Mouse (Mus musculus): ENCODE measurements at regions not wholly inside any gene's neighbourhood (a gene's known extent, or its start where the extent isn't known, plus 50 kb on each side); places are given as distances from the start of the nearest gene placed in this dataset.
A peak's percentile ranks its signal among the peaks of the same experiment; 100 is the strongest.
"Not testable (repeated sequence)": the region's sequence is repeated elsewhere in the genome, so short reads cannot be mapped to it uniquely, and the experiment has no call there.

DNA sequence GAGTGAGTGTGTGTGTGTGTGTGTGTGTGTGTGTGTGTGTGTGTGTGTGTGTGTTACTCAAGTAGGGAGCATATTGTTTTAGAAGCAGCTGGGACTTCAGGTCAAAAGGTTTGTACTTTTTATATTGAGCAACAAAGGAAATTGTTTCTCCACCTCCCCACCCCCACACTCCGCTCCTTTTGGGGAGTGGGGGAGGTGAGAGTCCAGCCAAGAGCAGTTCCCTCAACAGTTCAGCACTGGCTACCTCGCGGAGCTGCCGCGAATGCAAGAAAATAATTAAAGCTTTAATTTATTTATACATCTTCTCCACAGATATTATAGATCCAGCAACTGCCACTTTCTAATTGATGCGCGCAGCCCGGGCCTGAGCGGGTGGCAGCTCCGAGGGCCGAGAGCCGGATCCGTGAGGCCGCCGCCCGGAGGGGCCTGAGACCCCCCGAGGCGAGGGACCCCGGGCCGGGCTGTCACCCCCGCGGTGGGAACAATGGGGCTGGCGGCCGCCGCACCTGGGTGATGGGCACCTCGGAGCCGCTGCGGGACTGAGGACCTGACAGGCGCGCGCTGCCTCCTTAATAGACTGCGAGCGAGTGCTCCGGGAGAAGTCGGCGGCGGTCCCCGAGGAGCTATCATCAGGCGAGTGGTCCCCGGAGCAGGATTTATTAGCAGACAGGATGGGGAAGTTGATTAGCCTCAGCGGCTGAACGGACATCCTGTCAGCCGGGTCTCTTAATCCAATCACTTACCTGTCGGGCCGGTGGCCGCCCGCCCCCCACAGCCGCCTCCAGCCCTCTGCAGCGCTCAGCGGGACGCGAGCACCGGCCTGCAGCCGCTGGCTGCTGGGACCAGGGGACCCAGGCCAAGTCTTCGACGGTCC lies 124.4 kb downstream of the Melk start:
- under 1% methylated on average over 56 of the region's 56 CpGs for WGBS
- H3K27me3 ChIP-seq (ENCODE audit: control insufficient read depth, insufficient read depth, low read length) = peaks cover 17% of the 10 kb centered on the region

DNA sequence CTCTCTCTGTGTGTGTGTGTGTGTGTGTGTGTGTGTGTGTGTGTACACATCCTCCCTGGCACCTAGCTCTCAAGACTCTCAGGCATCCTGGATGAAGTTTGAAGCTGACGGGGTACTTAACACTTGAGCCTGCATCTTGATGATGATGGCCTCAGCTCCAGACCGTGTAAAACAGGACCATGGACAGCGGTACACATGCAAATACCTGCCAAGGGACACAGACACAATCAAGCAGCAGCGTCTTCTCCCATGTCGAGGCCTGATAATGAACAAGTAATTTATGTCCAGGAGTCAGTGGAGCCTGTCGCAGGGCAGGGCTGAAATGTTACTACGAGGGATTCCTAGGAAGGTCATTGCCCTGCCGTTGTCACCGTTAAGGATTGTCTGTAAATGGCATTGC lies 133.9 kb downstream of the Melk start:
- no peaks in the 10 kb centered on the region for H3K4me1 ChIP-seq (replicated peaks; ENCODE audit: control insufficient read depth, insufficient read depth, low read length)
- ATAC-seq (ENCODE audit: low FRiP score) (no peak), DNase-seq (ENCODE audit: low spot score) (no peak)
- no peak overlapping the region for H3K4me2 ChIP-seq (replicated peaks)
- no peak overlapping the region for H3K9ac ChIP-seq
- H3K9me3 ChIP-seq (ENCODE audit: control insufficient read depth, low read length) = no peaks in the 10 kb centered on the region
- H3K27ac ChIP-seq = no peak overlapping the region
- 40% methylated on average over 9 of the region's 9 CpGs for WGBS
- no peak overlapping the region for H3K4me3 ChIP-seq (replicated peaks; ENCODE audit: low read length)
- no peaks in the 10 kb centered on the region for H3K36me3 ChIP-seq (replicated peaks; ENCODE audit: control insufficient read depth, insufficient read depth)
- no peaks in the 10 kb centered on the region for H3K27me3 ChIP-seq (ENCODE audit: control insufficient read depth, insufficient read depth, low read length)

More for the DNA sequence above, 124.4 kb downstream of the Melk start:
- Histone ChIP-seq H3K9me3 (ENCODE audit: control insufficient read depth, low read length) (no peaks in the 10 kb centered on the region), H3K4me2 (replicated peaks) (peak overlapping the region; percentile 98), H3K9ac (peak overlapping the region; percentile 77), H3K27ac (peak overlapping the region; percentile 51), H3K4me1 (replicated peaks; ENCODE audit: control insufficient read depth, insufficient read depth, low read length) (peaks cover 12% of the 10 kb centered on the region), H3K4me3 (replicated peaks; ENCODE audit: low read length) (peak overlapping the region; percentile 52), H3K36me3 (replicated peaks; ENCODE audit: control insufficient read depth, insufficient read depth) (no peaks in the 10 kb centered on the region)
- peak; percentile 37; the same call in 1 of the 2 replicates for ATAC-seq (ENCODE audit: low FRiP score)
- DNase-seq (ENCODE audit: low spot score) = peak; percentile 60

DNA sequence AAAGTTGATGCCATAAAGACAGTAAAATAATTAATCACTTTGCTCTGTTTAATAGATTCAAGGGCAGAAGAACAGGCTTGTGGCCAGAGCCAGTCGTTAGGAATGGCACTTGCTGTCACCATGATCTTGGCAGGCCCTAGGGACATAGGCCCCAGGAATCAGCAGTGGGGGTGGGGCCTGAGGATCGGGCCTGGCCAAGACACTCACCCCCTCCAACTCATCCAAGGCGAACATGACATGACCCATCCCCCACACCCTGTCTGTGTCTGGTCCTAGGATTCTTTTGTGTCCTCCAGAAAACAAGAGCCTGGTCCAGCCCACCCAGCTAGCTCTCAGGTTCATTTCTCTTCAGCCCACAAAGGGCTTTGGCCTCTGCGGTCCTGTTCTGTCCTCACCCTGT lies 144.8 kb downstream of the Melk start:
- ATAC-seq (ENCODE audit: low FRiP score) (no peak), DNase-seq (ENCODE audit: low spot score) (no peak)
- Histone ChIP-seq H3K36me3 (replicated peaks; ENCODE audit: control insufficient read depth, insufficient read depth) (no peaks in the 10 kb centered on the region), H3K4me1 (replicated peaks; ENCODE audit: control insufficient read depth, insufficient read depth, low read length) (peaks cover 3% of the 10 kb centered on the region; the same call in 1 of the 2 replicates), H3K27ac (no peak overlapping the region), H3K4me2 (replicated peaks) (no peak overlapping the region), H3K4me3 (replicated peaks; ENCODE audit: low read length) (no peak overlapping the region), H3K9me3 (ENCODE audit: control insufficient read depth, low read length) (no peaks in the 10 kb centered on the region), H3K9ac (no peak overlapping the region), H3K27me3 (ENCODE audit: control insufficient read depth, insufficient read depth, low read length) (no peaks in the 10 kb centered on the region)
- 18% methylated on average over 4 of the region's 4 CpGs for WGBS

DNA sequence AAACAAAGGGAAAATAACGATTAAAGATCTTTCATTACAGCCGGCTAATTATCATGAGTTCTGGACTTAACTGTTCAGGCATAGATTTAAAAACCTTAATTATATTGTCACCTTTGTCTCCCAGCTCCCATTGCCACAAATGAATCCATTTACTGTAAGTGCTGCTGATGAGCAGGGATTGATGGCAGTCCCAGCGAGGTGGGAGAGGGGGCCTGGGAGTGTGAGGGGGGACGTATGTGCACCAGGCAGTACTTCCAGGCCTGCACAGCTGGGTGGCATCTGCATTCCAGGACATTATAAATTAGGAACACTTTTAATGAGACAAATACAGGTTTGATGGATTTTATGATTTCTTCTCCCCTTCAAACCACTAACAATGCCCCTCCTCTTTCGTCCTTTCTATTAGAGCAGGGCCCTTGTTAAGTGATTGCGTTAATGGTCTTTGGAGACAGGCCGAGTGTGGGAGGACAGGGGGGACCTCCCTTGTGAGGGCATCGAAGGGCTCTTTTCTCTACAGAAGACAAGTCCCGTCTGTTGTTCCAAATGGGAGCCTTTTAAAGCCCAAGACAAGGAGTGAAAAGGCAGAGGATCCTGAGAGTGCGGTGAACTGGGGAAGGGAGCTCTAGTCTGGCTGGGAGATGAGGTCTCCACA lies 150.3 kb downstream of the Melk start:
- H3K9ac ChIP-seq = no peak overlapping the region
- H3K27me3 ChIP-seq (ENCODE audit: control insufficient read depth, insufficient read depth, low read length) = no peaks in the 10 kb centered on the region
- H3K4me2 ChIP-seq (replicated peaks) = no peak overlapping the region
- WGBS = 37% methylated on average over 10 of the region's 10 CpGs
- no peak overlapping the region for H3K4me3 ChIP-seq (replicated peaks; ENCODE audit: low read length)
- peaks cover 20% of the 10 kb centered on the region for H3K4me1 ChIP-seq (replicated peaks; ENCODE audit: control insufficient read depth, insufficient read depth, low read length)
- no peak for DNase-seq (ENCODE audit: low spot score)
- no peaks in the 10 kb centered on the region for H3K36me3 ChIP-seq (replicated peaks; ENCODE audit: control insufficient read depth, insufficient read depth)
- 0 out of 2 replicates have a peak overlapping the region, but pooled peaks have one; percentile 48 for H3K27ac ChIP-seq
- ATAC-seq (ENCODE audit: low FRiP score) = no peak
- H3K9me3 ChIP-seq (ENCODE audit: control insufficient read depth, low read length) = no peaks in the 10 kb centered on the region

DNA sequence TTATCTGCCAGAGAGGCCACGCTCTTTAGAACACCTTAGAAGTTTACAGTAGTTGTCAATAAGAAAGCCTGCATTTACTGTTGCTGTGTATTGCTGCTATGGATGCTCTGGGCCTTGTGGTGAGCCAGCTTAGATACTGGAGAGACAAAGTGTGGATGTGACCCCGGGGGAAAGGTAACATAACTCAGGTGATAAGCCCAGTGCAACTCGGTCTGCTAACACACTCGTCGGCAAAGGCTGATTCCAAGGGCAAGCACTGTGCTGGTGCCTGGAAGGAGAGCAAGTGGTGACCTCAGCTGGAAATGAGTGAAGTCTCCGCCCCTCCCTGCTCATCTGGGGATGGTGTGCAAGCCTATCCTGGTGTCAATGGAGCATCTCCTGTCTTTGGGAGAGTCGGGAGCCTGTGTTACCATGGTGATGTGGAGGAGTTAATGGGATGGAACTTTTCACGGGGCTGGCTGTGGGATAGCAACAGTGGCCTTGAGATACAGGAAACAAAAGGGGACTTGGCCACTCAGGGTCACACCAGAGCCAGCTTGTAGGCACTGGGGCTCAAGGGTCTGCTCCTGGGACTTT lies 151.5 kb downstream of the Melk start:
- no peak overlapping the region for H3K4me2 ChIP-seq (replicated peaks)
- H3K9ac ChIP-seq = no peak overlapping the region
- peaks cover 20% of the 10 kb centered on the region for H3K4me1 ChIP-seq (replicated peaks; ENCODE audit: control insufficient read depth, insufficient read depth, low read length)
- H3K27me3 ChIP-seq (ENCODE audit: control insufficient read depth, insufficient read depth, low read length) = no peaks in the 10 kb centered on the region
- DNase-seq (ENCODE audit: low spot score) = no peak
- WGBS = 42% methylated on average over 8 of the region's 8 CpGs
- peak; percentile 69 for ATAC-seq (ENCODE audit: low FRiP score)
- H3K4me3 ChIP-seq (replicated peaks; ENCODE audit: low read length) = no peak overlapping the region
- peak overlapping the region; percentile 20; the same call in 1 of the 2 replicates for H3K27ac ChIP-seq
- H3K36me3 ChIP-seq (replicated peaks; ENCODE audit: control insufficient read depth, insufficient read depth) = no peaks in the 10 kb centered on the region
- H3K9me3 ChIP-seq (ENCODE audit: control insufficient read depth, low read length) = no peaks in the 10 kb centered on the region

DNA sequence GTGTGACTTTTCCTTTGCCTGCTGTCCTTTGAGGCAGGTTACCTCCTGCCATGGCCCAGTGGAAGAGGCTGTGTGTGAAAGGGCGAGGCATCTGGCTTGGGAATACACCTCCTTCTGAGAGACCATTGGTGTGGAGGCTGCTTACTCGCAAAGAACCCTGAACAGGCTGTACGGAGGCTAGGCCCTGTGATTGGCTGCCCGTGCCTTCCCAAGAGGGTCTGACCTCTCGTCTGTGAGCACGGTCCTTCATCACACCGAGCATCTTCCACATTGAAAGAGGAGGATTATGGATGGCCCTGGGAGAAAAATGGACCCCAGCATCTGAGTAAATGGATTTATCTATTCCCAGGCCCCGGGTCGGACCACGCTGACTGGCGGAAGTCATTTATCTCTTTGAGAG lies 152.9 kb downstream of the Melk start:
- DNase-seq (ENCODE audit: low spot score) (no peak), ATAC-seq (ENCODE audit: low FRiP score) (no peak)
- no peaks in the 10 kb centered on the region for H3K36me3 ChIP-seq (replicated peaks; ENCODE audit: control insufficient read depth, insufficient read depth)
- H3K4me2 ChIP-seq (replicated peaks) = no peak overlapping the region
- H3K4me3 ChIP-seq (replicated peaks; ENCODE audit: low read length) = no peak overlapping the region
- WGBS = 67% methylated on average over 11 of the region's 11 CpGs
- H3K4me1 ChIP-seq (replicated peaks; ENCODE audit: control insufficient read depth, insufficient read depth, low read length) = peaks cover 20% of the 10 kb centered on the region
- no peaks in the 10 kb centered on the region for H3K9me3 ChIP-seq (ENCODE audit: control insufficient read depth, low read length)
- H3K27me3 ChIP-seq (ENCODE audit: control insufficient read depth, insufficient read depth, low read length) = no peaks in the 10 kb centered on the region
- H3K27ac ChIP-seq = peak overlapping the region; percentile 47
- H3K9ac ChIP-seq = no peak overlapping the region

DNA sequence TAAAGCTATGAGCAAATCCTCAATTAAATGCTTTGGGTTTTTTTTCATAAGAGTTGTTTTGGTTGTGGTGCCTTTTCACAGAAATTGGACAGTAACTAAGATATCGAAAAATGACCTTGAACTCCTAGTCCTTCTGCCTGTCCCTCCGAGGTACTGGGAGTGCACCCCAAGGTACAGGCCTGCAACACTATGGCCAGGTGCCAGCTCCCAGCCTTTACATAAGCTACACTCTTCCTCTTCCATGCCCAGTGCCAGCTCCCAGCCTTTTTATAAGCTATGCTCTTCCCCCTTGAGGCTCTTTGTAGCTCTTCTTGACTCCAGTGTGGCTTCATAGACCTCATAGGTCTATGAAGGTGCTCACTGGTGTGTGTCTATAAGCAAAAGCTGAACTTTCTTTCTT lies 155.2 kb downstream of the Melk start:
- Histone ChIP-seq H3K27ac (no peak overlapping the region), H3K4me2 (replicated peaks) (no peak overlapping the region), H3K4me1 (replicated peaks; ENCODE audit: control insufficient read depth, insufficient read depth, low read length) (peaks cover 13% of the 10 kb centered on the region), H3K36me3 (replicated peaks; ENCODE audit: control insufficient read depth, insufficient read depth) (no peaks in the 10 kb centered on the region), H3K9ac (no peak overlapping the region), H3K9me3 (ENCODE audit: control insufficient read depth, low read length) (no peaks in the 10 kb centered on the region), H3K4me3 (replicated peaks; ENCODE audit: low read length) (no peak overlapping the region), H3K27me3 (ENCODE audit: control insufficient read depth, insufficient read depth, low read length) (no peaks in the 10 kb centered on the region)
- DNase-seq (ENCODE audit: low spot score) (no peak), ATAC-seq (ENCODE audit: low FRiP score) (no peak)
- 84% methylated on average over 2 of the region's 2 CpGs for WGBS

DNA sequence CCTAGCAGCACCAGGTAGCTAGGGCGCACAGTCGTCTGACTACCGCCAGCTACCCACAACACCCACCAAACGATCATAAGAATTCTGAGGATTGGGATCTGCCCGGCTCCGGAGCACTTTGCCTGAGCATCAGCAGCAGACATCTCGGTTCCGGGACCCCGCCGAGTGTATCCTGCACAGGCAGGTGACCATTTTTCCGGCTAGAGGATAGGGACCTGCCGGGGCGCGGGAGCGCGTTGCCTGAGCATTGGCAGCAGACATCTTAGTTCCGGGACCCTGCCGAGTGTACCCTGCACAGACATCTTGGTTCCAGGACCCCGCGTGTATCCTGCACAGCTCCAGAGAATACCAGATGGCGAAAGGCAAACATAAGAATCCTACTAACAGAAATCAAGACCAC lies 172.8 kb downstream of the Melk start:
- not testable (repeated sequence) for H3K36me3 ChIP-seq (replicated peaks; ENCODE audit: control insufficient read depth, insufficient read depth); H3K9me3 ChIP-seq (ENCODE audit: control insufficient read depth, low read length); H3K9ac ChIP-seq; ATAC-seq (ENCODE audit: low FRiP score); H3K27ac ChIP-seq; H3K4me3 ChIP-seq (replicated peaks; ENCODE audit: low read length); H3K4me2 ChIP-seq (replicated peaks); DNase-seq (ENCODE audit: low spot score); H3K27me3 ChIP-seq (ENCODE audit: control insufficient read depth, insufficient read depth, low read length); H3K4me1 ChIP-seq (replicated peaks; ENCODE audit: control insufficient read depth, insufficient read depth, low read length)
- 93% methylated on average over 21 of the region's 21 CpGs for WGBS

All from hindbrain, embryonic 14.5 days (tissue).